Mouse (Mus musculus) forebrain, embryonic 14.5 days (tissue): ENCODE results near the gene Eps8. TPM values are rescaled to one million over a fixed set of nuclear protein-coding genes. Genes with fewer than 3 reads are reported as not detected.

Experiments
- ATAC-seq: fragments of 200-750 bp; cut with Nextera tagmentation; 2 replicates; pipeline ENCODE4 v1.8.0; 2017; ENCODE audit warnings: mild to moderate bottlenecking, moderate library complexity
- DNase-seq: peaks from one replicate; pipeline ENCODE4 v3.0.0-alpha.2; 2015; ENCODE audit warnings: low spot score
- H3K27ac ChIP-seq: fragments of 300-500 bp; sonication (generic); 2 replicates; pipeline ENCODE4 v1.5.1; 2014; ENCODE audit warnings: low read depth, mild to moderate bottlenecking, control low read depth, low read length, moderate library complexity
- H3K27me3 ChIP-seq: fragments of 300-500 bp; sonication (generic); replicated peaks from 2 replicates; pipeline ENCODE4 v1.6.1; 2014; ENCODE audit warnings: low read length, control low read depth, mixed read lengths; ENCODE audit not compliant: control insufficient read depth, insufficient read depth
- H3K36me3 ChIP-seq: fragments of 300-500 bp; sonication (generic); 2 replicates; pipeline ENCODE4 v1.6.1; 2014; ENCODE audit warnings: low read length, control low read depth; ENCODE audit not compliant: control insufficient read depth, insufficient read depth
- H3K4me1 ChIP-seq: fragments of 300-500 bp; sonication (generic); 2 replicates; pipeline ENCODE4 v1.6.1; 2014; ENCODE audit warnings: antibody characterized with exemption, low read length, control low read depth; ENCODE audit not compliant: control insufficient read depth, insufficient read depth
- H3K4me2 ChIP-seq: fragments of 300-500 bp; sonication (generic); 2 replicates; pipeline ENCODE4 v1.6.1; 2014; ENCODE audit warnings: mild to moderate bottlenecking, control low read depth, low read length
- H3K4me3 ChIP-seq: fragments of 300-500 bp; sonication (generic); 2 replicates; pipeline ENCODE4 v1.5.1; 2014; ENCODE audit warnings: low read depth, low read length, control low read depth
- H3K9ac ChIP-seq: fragments of 300-500 bp; sonication (generic); 2 replicates; pipeline ENCODE4 v1.6.1; 2014; ENCODE audit warnings: mild to moderate bottlenecking, low read length, control low read depth, moderate library complexity
- H3K9me3 ChIP-seq: fragments of 300-500 bp; sonication (generic); replicated peaks from 2 replicates; pipeline ENCODE4 v1.6.1; 2016; ENCODE audit warnings: low read length, control low read depth, mixed read lengths; ENCODE audit not compliant: control insufficient read depth
- WGBS: fragments of 180-500 bp; shearing (Covaris S2); extraction: QIAGEN DNeasy Blood & Tissue Kit; methylation state at CpG from one replicate; pipeline ENCODE4 v1.1.7; 2014; 5-methylcytosine and 5-hydroxymethylcytosine counted together
- polyA plus RNA-seq: library from polyadenylated mRNA; unstranded; fragments of >200 nt; fragmentation: Nextera tagmentation; extraction: Ambion mirVana; gene quantifications from 2 replicates; pipeline ENCODE4 v1.2.1, GENCODE M21; 2014

The Eps8 gene
- polyA plus RNA-seq, 1 experiment from 2014 or later: 11.4 TPM

- H3K4me1 ChIP-seq: no peaks in the 10 kb centered on the region
- no peak overlapping the region for H3K27ac ChIP-seq
- ATAC-seq (no peak), DNase-seq (no peak)
- no peak overlapping the region for H3K4me2 ChIP-seq
- H3K27me3 ChIP-seq: no peaks in the 10 kb centered on the region
- H3K36me3 ChIP-seq: no peaks in the 10 kb centered on the region
- H3K9ac ChIP-seq: no peak overlapping the region
- 85% methylated on average over 8 of the region's 8 CpGs for WGBS
- no peak overlapping the region for H3K4me3 ChIP-seq
- no peaks in the 10 kb centered on the region for H3K9me3 ChIP-seq
Observed at GRCm38 (mm10) chr6:137503462-137503861, 151.2 kb downstream of the Eps8 start.

- DNase-seq: no peak
- no peak overlapping the region for H3K4me2 ChIP-seq
- ATAC-seq: no peak
- H3K27ac ChIP-seq: no peak overlapping the region
- H3K36me3 ChIP-seq: no peaks in the 10 kb centered on the region
- H3K9me3 ChIP-seq: no peaks in the 10 kb centered on the region
- no peaks in the 10 kb centered on the region for H3K4me1 ChIP-seq
- H3K9ac ChIP-seq: no peak overlapping the region
- no peaks in the 10 kb centered on the region for H3K27me3 ChIP-seq
- no peak overlapping the region for H3K4me3 ChIP-seq
- 92% methylated on average over 7 of the region's 7 CpGs for WGBS
Observed at GRCm38 (mm10) chr6:137503009-137503408, 151.7 kb downstream of the Eps8 start.

GRCm38 (mm10) chr6:137498781-137499180 is 155.9 kb downstream of the Eps8 start:
- 82% methylated on average over 6 of the region's 6 CpGs for WGBS
- no peak for DNase-seq
- no peak overlapping the region for H3K9ac ChIP-seq

GRCm38 (mm10) chr6:137497208-137497835 is 157.4 kb downstream of the Eps8 start:
- H3K36me3 ChIP-seq: no peaks in the 10 kb centered on the region
- no peaks in the 10 kb centered on the region for H3K27me3 ChIP-seq
- H3K9ac ChIP-seq: no peak overlapping the region
- no peak overlapping the region for H3K27ac ChIP-seq
- no peak for DNase-seq
- no peak for ATAC-seq
- no peak overlapping the region for H3K4me2 ChIP-seq
- 90% methylated on average over 8 of the region's 8 CpGs for WGBS
- no peaks in the 10 kb centered on the region for H3K4me1 ChIP-seq
- no peak overlapping the region for H3K4me3 ChIP-seq
- no peaks in the 10 kb centered on the region for H3K9me3 ChIP-seq

More at GRCm38 (mm10) chr6:137498781-137499180, 155.9 kb downstream of the Eps8 start:
- no peaks in the 10 kb centered on the region for H3K36me3 ChIP-seq
- no peak overlapping the region for H3K27ac ChIP-seq
- no peak overlapping the region for H3K4me3 ChIP-seq
- no peaks in the 10 kb centered on the region for H3K9me3 ChIP-seq
- no peaks in the 10 kb centered on the region for H3K27me3 ChIP-seq
- no peak for ATAC-seq
- no peaks in the 10 kb centered on the region for H3K4me1 ChIP-seq
- H3K4me2 ChIP-seq: no peak overlapping the region

- Histone ChIP-seq H3K4me3 (no peak overlapping the region), H3K9me3 (no peaks in the 10 kb centered on the region), H3K36me3 (no peaks in the 10 kb centered on the region), H3K27ac (no peak overlapping the region), H3K4me2 (no peak overlapping the region), H3K4me1 (no peaks in the 10 kb centered on the region), H3K9ac (no peak overlapping the region), H3K27me3 (no peaks in the 10 kb centered on the region)
- WGBS: 98% methylated on average over 2 of the region's 2 CpGs
- ATAC-seq (no peak), DNase-seq (no peak)
Observed at GRCm38 (mm10) chr6:137496562-137496961, 158.1 kb downstream of the Eps8 start.

GRCm38 (mm10) chr6:137495233-137495632 is 159.4 kb downstream of the Eps8 start:
- Histone ChIP-seq H3K36me3 (no peaks in the 10 kb centered on the region), H3K4me2 (no peak overlapping the region), H3K4me1 (no peaks in the 10 kb centered on the region), H3K27me3 (no peaks in the 10 kb centered on the region), H3K9me3 (no peaks in the 10 kb centered on the region), H3K4me3 (no peak overlapping the region), H3K27ac (no peak overlapping the region), H3K9ac (no peak overlapping the region)
- no peak for DNase-seq
- ATAC-seq: no peak
- WGBS: 67% methylated on average over 6 of the region's 6 CpGs

- DNase-seq (no peak), ATAC-seq (no peak)
- no peaks in the 10 kb centered on the region for H3K9me3 ChIP-seq
- no peak overlapping the region for H3K4me3 ChIP-seq
- 85% methylated on average over 1 of the region's 1 CpGs for WGBS
- H3K27me3 ChIP-seq: no peaks in the 10 kb centered on the region
- no peak overlapping the region for H3K27ac ChIP-seq
- H3K36me3 ChIP-seq: no peaks in the 10 kb centered on the region
- no peak overlapping the region for H3K9ac ChIP-seq
- H3K4me2 ChIP-seq: no peak overlapping the region
- H3K4me1 ChIP-seq: no peaks in the 10 kb centered on the region
Observed at GRCm38 (mm10) chr6:137494801-137495200, 159.9 kb downstream of the Eps8 start.

- ATAC-seq: no peak
- no peak for DNase-seq
- Histone ChIP-seq H3K4me2 (no peak overlapping the region), H3K27me3 (no peaks in the 10 kb centered on the region), H3K9me3 (no peaks in the 10 kb centered on the region), H3K9ac (no peak overlapping the region), H3K36me3 (no peaks in the 10 kb centered on the region), H3K27ac (no peak overlapping the region), H3K4me1 (no peaks in the 10 kb centered on the region), H3K4me3 (no peak overlapping the region)
Observed at GRCm38 (mm10) chr6:137494136-137494475, 160.6 kb downstream of the Eps8 start.

GRCm38 (mm10) chr6:137493211-137494135 is 161.2 kb downstream of the Eps8 start:
- Histone ChIP-seq H3K27me3 (no peaks in the 10 kb centered on the region), H3K9ac (no peak overlapping the region), H3K27ac (no peak overlapping the region), H3K4me2 (no peak overlapping the region), H3K4me3 (no peak overlapping the region), H3K4me1 (no peaks in the 10 kb centered on the region), H3K9me3 (no peaks in the 10 kb centered on the region), H3K36me3 (no peaks in the 10 kb centered on the region)
- ATAC-seq (no peak), DNase-seq (no peak)
- 84% methylated on average over 17 of the region's 17 CpGs for WGBS
